In genomic region chr16:34569897-34570296, GRCm38 (mm10) we compare ENCODE assay signal across 23 mouse cellular contexts. TPM values are rescaled to one million over a fixed set of nuclear protein-coding genes. Genes with fewer than 3 reads are reported as not detected.
A peak's percentile ranks its signal among the peaks of the same experiment; 100 is the strongest.
DNase-seq lines count a peak whose midpoint lies in the region; ATAC-seq and TF ChIP-seq lines count a peak whose summit lies in the region.
"Had no signal": no experiment of that assay in that cellular context is flagged by ENCODE, and none has a peak within 500 bp of the region (broad histone marks: within the 10 kb centered on the region; RNA-seq: fewer than 3 reads in every experiment).

No protein-coding gene starts in this region.

- TF ChIP-seq CTCF in lung, adult 2 months (IDR thresholded peaks at IDR 0.05; ENCODE audit: insufficient read depth, low read length): no peak

- WGBS in kidney, embryonic 14.5 days: 42% methylated on average over 2 of the region's 2 CpGs
- 46% methylated on average over 2 of the region's 2 CpGs for WGBS in kidney, embryonic 15.5 days
- 66% methylated on average over 2 of the region's 2 CpGs for WGBS in lung, adult 2 months

- H3K27me3 ChIP-seq in kidney, embryonic 14.5 days (ENCODE audit: control insufficient read depth, insufficient read depth, low read length): no peaks in the 10 kb centered on the region
- H3K27me3 ChIP-seq in kidney, embryonic 15.5 days: no peaks in the 10 kb centered on the region
- H3K27me3 ChIP-seq: forebrain, embryonic 13.5 days had no signal

- H3K4me2 ChIP-seq in kidney, embryonic 14.5 days (replicated peaks; ENCODE audit: low read depth, low read length): no peak overlapping the region
- no peak overlapping the region for H3K4me2 ChIP-seq in kidney, embryonic 15.5 days
- H3K4me2 ChIP-seq: heart, embryonic 11.5 days had no signal

- no peak for TF ChIP-seq POLR2A in lung, adult 2 months (IDR thresholded peaks at IDR 0.05; ENCODE audit: borderline replicate concordance, extremely low read depth, low read depth, low read length)

- no peak overlapping the region for H3K4me3 ChIP-seq in kidney, embryonic 14.5 days (ENCODE audit: low read length)
- no peak overlapping the region for H3K4me3 ChIP-seq in kidney, embryonic 15.5 days (replicated peaks)
- H3K4me3 ChIP-seq in lung, adult 2 months (replicated peaks; ENCODE audit: extremely low read depth, low read depth, low read length): no peak overlapping the region
- H3K4me3 ChIP-seq: forebrain, embryonic 10.5 days; hindbrain, embryonic 10.5 days had no signal

- ATAC-seq in kidney, embryonic 14.5 days (ENCODE audit: low FRiP score, low TSS enrichment): no peak
- no peak for ATAC-seq in kidney, embryonic 15.5 days (replicated peaks; ENCODE audit: low FRiP score)
- ATAC-seq: activated CD4-positive, CD25-positive, alpha-beta regulatory T cell, adult 4 months; forebrain, embryonic 13.5 days; forebrain, embryonic 16.5 days had no signal

- H3K27ac ChIP-seq in kidney, embryonic 14.5 days (ENCODE audit: low read depth, low read length): no peak overlapping the region
- no peak overlapping the region for H3K27ac ChIP-seq in kidney, embryonic 15.5 days
- H3K27ac ChIP-seq: forebrain, embryonic 10.5 days; forebrain, embryonic 13.5 days; hindbrain, embryonic 10.5 days; hindbrain, embryonic 14.5 days had no signal

- intact Hi-C loops in heart, postnatal 14 days (cut with DNase I): loop anchor here (5.0 kb wide), 2 partner anchors 38 to 223 kb away; no protein-coding TSS in a partner anchor

- H3K9ac ChIP-seq in kidney, embryonic 14.5 days (ENCODE audit: low read depth, low read length): no peak overlapping the region
- H3K9ac ChIP-seq in kidney, embryonic 15.5 days: no peak overlapping the region
- H3K9ac ChIP-seq: forebrain, embryonic 13.5 days; hindbrain, embryonic 14.5 days had no signal

- H3K9me3 ChIP-seq in kidney, embryonic 14.5 days (ENCODE audit: control insufficient read depth, low read length): no peaks in the 10 kb centered on the region
- H3K9me3 ChIP-seq in kidney, embryonic 15.5 days (replicated peaks): no peaks in the 10 kb centered on the region
- H3K9me3 ChIP-seq: forebrain, embryonic 10.5 days; forebrain, embryonic 13.5 days; hindbrain, embryonic 10.5 days had no signal

- peak; percentile 29 for DNase-seq in heart, adult 11 months
- no peak for DNase-seq in heart, postnatal 14 days
- DNase-seq in kidney, adult 18-20 months: peak; percentile 25
- peak; percentile 63 for DNase-seq in kidney, adult 9 months
- peak; percentile 12 for DNase-seq in kidney, postnatal 14 days
- DNase-seq in lung, adult 2 months: no peak
- DNase-seq: adrenal gland, adult 8-10 months; adrenal gland, postnatal 25 days; cerebellum, adult 18-20 months; cerebellum, adult 9-10 months; cerebellum, postnatal 14 days; gastrocnemius, postnatal 10 days; gastrocnemius, postnatal 36 days; heart, postnatal 36 days had no signal

- no peaks in the 10 kb centered on the region for H3K36me3 ChIP-seq in kidney, embryonic 14.5 days (ENCODE audit: control insufficient read depth, insufficient read depth, low read length)
- 0 out of 2 replicates have a peak, but pooled peaks cover 5% of the 10 kb centered on the region for H3K36me3 ChIP-seq in kidney, embryonic 15.5 days

- H3K4me1 ChIP-seq in kidney, embryonic 14.5 days (ENCODE audit: control insufficient read depth, insufficient read depth, low read length): peaks cover 20% of the 10 kb centered on the region
- peaks cover 37% of the 10 kb centered on the region for H3K4me1 ChIP-seq in kidney, embryonic 15.5 days
- no peaks in the 10 kb centered on the region; the same call in 1 of the 2 replicates for H3K4me1 ChIP-seq in lung, adult 2 months (ENCODE audit: control insufficient read depth, insufficient read depth, low read length)

RNA-seq across cellular contexts. Expression of gene Kalrn, which starts 3.4 kb away (rescaled TPM):
- 10 to 100 TPM; 29.5 to 33.7 TPM for total RNA-seq in heart, postnatal 14 days (2021)
- polyA plus RNA-seq in kidney, embryonic 14.5 days (2014; fragmentation: Nextera tagmentation; extraction: Ambion mirVana): 13.2 and 16.0 TPM in 2 replicates
- polyA plus RNA-seq in kidney, embryonic 15.5 days (2015; fragmentation: Nextera tagmentation; extraction: Ambion mirVana): 15.6 and 15.8 TPM in 2 replicates
- polyA plus RNA-seq in lung, adult 2 months (2012; rRNA removed): 9.7 and 11.8 TPM in 2 replicates

Comparison
In these comparisons a context has a peak if more than half of its experiments do, and no peak if none do; other contexts are left out.
1. DNase-seq: peak in heart, adult 11 months (single experiment), kidney, adult 18-20 months (single experiment), kidney, adult 9 months (single experiment) and kidney, postnatal 14 days (single experiment); none in heart, postnatal 14 days (0 of 2) and lung, adult 2 months (single experiment).